Mouse (Mus musculus) central nervous system, embryonic 14 days (tissue): ENCODE results near the gene Apol10b. TPM values are rescaled to one million over a fixed set of nuclear protein-coding genes. Genes with fewer than 3 reads are reported as not detected.

ENCODE experiments used
- polyA plus RNA-seq: library from polyadenylated mRNA; depleted of rRNA; stranded (reverse); fragments of >200 nt; gene quantifications from 2 replicates; pipeline ENCODE4 v1.2.3, GENCODE M21; 2012; rRNA removed

Gene Apol10b
- 0.09 and 0.13 TPM in 2 replicates for polyA plus RNA-seq

GRCm38 (mm10) chr15:77595961-77596360 is at the start of gene Apol10b:
Gene Apol10b (minus strand): TSS chr15:77596125.

GRCm38 (mm10) chr15:77643176-77643575 is 47.3 kb upstream of the Apol10b start, which contains the start of gene Apol11b:
Gene Apol11b (minus strand): TSS chr15:77643286.

DNA sequence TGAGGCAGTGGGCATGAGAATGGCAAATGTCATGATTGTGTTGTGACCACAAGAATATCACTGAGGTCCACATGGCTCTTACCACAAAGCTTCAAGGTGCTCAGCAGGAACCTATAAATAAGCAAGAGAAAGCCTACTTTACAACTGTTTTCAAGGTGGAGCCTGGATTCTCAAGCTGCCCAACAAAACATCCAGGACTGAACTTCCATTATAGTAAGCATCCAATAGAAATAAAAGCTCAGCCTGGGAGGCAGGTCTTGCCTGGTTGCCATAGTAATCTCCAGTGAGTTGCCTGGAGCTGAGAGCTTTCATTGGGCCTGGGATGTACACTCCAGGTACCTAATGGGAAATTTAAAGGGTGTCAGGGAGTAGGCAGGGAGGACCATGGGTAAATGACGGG is 3.0 kb upstream of the Apol10b start, which contains the start of gene Gm36245:
Gene Gm36245 (plus strand): TSS at position 301 of the 400 bp plus-strand sequence.

DNA sequence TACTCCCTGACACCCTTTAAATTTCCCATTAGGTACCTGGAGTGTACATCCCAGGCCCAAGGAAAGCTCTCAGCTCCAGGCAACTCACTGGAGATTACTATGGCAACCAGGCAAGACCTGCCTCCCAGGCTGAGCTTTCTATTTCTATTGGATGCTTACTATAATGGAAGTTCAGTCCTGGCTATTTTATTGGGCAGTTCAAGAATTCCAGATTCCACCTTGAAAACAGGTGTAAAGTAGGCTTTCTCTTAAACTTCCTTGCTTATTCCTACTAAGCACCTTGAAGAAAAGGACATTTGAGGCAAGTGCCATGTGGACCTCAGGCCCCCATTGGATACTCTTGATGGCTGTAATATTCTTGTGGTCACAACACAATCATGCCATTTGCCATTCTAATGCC is 34.1 kb downstream of the Apol10b start, which contains the start of gene 1700025B11Rik:
Gene 1700025B11Rik (minus strand): TSS at position 101 of the 400 bp plus-strand sequence.

Other genes starting within 250 kb of the Apol10b start
- 0.25 TPM in 1 of 2 replicates, not detected in the other for gene Apol7a, start 197.0 kb downstream of the Apol10b start, polyA plus RNA-seq
- gene Apol9a, start 185.0 kb downstream of the Apol10b start, polyA plus RNA-seq, result 0.10 TPM in 2 replicates
- gene Apol7b, start 148.6 kb downstream of the Apol10b start, polyA plus RNA-seq, result 0.04 TPM in 1 of 2 replicates, not detected in the other
- not detected in 2 replicates for gene Apol10a, start 119.1 kb downstream of the Apol10b start, polyA plus RNA-seq
- gene Apol11a, start 87.9 kb downstream of the Apol10b start, polyA plus RNA-seq, result not detected in 2 replicates
- 0.04 and 0.06 TPM in 2 replicates for gene Apol7c, start 62.8 kb downstream of the Apol10b start, polyA plus RNA-seq
- gene 1700025B11Rik, start 34.2 kb downstream of the Apol10b start, polyA plus RNA-seq, result not detected in 2 replicates
- gene Gm36245, start 3.1 kb upstream of the Apol10b start, polyA plus RNA-seq, result not detected in 2 replicates
- not detected in 2 replicates for gene Apol11b, start 47.2 kb upstream of the Apol10b start, polyA plus RNA-seq
- gene Apol7e, start 102.7 kb upstream of the Apol10b start, polyA plus RNA-seq, result 0.05 TPM in 1 of 2 replicates, not detected in the other
- gene Apol9b, start 132.9 kb upstream of the Apol10b start, polyA plus RNA-seq, result 0.12 and 0.20 TPM in 2 replicates
- gene Apol8, start 160.9 kb upstream of the Apol10b start, polyA plus RNA-seq, result 0.16 and 0.88 TPM in 2 replicates
- gene Myh9, start 246.1 kb upstream of the Apol10b start, polyA plus RNA-seq, result 23.7 and 29.9 TPM in 2 replicates